Mouse (Mus musculus): ENCODE measurements around the gene Rhox4f. TPM values are rescaled to one million over a fixed set of nuclear protein-coding genes. Genes with fewer than 3 reads are reported as not detected.
"Not testable (repeated sequence)": the region's sequence is repeated elsewhere in the genome, so short reads cannot be mapped to it uniquely, and the experiment has no call there.

Rhox4f gene
- polyA plus RNA-seq (2015; fragmentation: Nextera tagmentation; extraction: Ambion mirVana): not detected in 2 replicates

GRCm38 (mm10) chrX:37607604-37608003 lies at the start of gene Rhox4f:
TSS of gene Rhox4f (minus strand) at chrX:37607704.
- H3K9ac ChIP-seq; H3K9me3 ChIP-seq; H3K4me3 ChIP-seq; ATAC-seq (ENCODE audit: low FRiP score); H3K4me1 ChIP-seq (replicated peaks); H3K36me3 ChIP-seq; H3K27ac ChIP-seq; H3K4me2 ChIP-seq; H3K27me3 ChIP-seq: not testable (repeated sequence)
- whole genome bisulfite sequencing: 97% methylated on average over 18 of the region's 19 CpGs

- not testable (repeated sequence) for H3K9me3 ChIP-seq; H3K27me3 ChIP-seq; H3K4me2 ChIP-seq; H3K27ac ChIP-seq; H3K4me1 ChIP-seq (replicated peaks); ATAC-seq (ENCODE audit: low FRiP score); H3K36me3 ChIP-seq; H3K9ac ChIP-seq; H3K4me3 ChIP-seq
- WGBS: 93% methylated on average over 18 of the region's 20 CpGs
Observed at GRCm38 (mm10) chrX:37651227-37651626, 43.7 kb upstream of the Rhox4f start, which contains the start of gene Rhox4g. TSS of gene Rhox4g (minus strand) at chrX:37651327.

DNA sequence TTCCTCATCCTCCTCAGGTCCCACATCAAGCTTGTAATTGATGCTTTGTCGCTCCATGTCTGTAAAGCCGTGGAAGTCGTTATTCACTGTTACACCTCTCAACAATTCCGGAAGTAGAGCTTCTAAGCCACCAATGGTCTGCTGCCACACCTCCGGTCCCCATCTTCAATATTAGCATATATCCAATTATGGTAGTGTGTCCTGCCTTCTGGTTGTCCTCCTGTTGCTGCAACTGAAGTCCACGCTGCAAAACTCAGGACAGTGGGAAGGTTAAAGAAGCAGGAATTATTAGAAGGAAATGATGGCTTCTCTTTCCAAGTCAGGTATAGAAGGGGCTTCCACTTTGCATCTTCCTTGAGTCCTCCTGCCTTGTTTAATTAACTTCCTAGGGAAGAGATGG lies 35.9 kb upstream of the Rhox4f start, which contains the start of gene Rhox2g:
TSS of gene Rhox2g (minus strand) at position 101 of the 400 bp plus-strand sequence.
- H3K9me3 ChIP-seq; H3K27me3 ChIP-seq; H3K4me3 ChIP-seq; ATAC-seq (ENCODE audit: low FRiP score); H3K4me1 ChIP-seq (replicated peaks); H3K4me2 ChIP-seq; H3K9ac ChIP-seq; H3K27ac ChIP-seq; H3K36me3 ChIP-seq: not testable (repeated sequence)
- 91% methylated on average over 6 of the region's 6 CpGs for WGBS

DNA sequence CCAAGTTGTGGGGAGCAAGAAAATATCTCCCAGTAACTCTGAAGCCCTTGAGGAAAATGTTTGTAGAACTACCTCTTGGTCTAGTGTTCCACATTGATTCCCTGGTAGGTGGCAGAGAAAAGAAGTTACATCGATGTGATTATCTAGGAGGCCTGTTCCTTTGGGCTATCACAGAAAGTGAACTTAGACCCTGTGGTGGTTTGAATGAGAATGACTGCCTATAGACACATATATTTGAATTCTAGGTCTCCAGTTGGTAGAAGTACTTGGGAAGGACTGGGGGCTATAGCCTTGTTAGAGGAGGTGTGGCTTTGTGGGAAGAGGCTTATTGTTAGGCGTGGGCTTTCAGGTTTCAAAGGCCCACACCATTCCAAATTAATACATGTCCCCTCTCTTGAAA lies 21.0 kb upstream of the Rhox4f start, which contains the start of gene Rhox3g:
TSS of gene Rhox3g (minus strand) at position 101 of the 400 bp plus-strand sequence.
- H3K27ac ChIP-seq; H3K27me3 ChIP-seq; H3K36me3 ChIP-seq; ATAC-seq (ENCODE audit: low FRiP score); H3K4me3 ChIP-seq; H3K9me3 ChIP-seq; H3K9ac ChIP-seq; H3K4me1 ChIP-seq (replicated peaks); H3K4me2 ChIP-seq: not testable (repeated sequence)
- WGBS: 90% methylated on average over 2 of the region's 2 CpGs

DNA sequence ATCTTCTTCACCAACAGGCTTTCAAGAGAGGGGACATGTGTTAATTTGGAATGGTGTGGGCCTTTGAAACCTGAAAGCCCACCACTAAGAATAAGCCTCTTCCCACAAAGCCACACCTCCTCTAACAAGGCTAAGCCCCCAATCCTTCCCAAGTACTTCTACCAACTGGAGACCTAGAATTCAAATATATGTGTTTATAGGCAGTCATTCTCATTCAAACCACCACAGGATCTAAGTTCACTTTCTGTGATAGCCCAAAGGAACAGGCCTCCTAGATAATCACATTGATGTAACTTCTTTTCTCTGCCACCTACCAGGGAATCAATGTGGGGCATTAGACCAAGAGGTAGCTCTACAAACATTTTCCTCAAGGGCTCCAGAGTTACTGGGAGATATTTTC lies 26.8 kb downstream of the Rhox4f start, which contains the start of gene Rhox3f:
TSS of gene Rhox3f (plus strand) at position 301 of the 400 bp plus-strand sequence.
- H3K4me3 ChIP-seq; ATAC-seq (ENCODE audit: low FRiP score); H3K4me2 ChIP-seq; H3K36me3 ChIP-seq; H3K4me1 ChIP-seq (replicated peaks); H3K27me3 ChIP-seq; H3K9me3 ChIP-seq; H3K9ac ChIP-seq; H3K27ac ChIP-seq: not testable (repeated sequence)

DNA sequence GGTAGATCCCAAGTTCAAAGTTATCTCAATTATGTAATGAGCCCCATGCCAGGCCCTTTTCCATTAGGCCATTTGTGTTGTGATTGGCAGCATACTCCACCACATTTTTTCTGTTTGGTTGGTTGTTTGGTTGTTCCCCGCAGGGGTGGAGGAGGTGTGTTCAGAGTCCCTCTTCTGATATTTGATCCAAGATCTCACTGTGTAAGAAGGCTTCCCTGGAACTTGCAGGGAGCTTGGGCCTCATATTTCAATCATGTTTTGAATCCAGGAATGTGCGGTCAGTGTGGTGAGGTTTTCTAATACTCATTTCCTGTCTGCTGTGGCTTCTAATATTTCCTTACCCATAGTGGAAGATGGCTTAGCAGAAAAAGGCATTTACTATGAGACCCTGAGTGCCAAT lies 34.9 kb downstream of the Rhox4f start:
- H3K9me3 ChIP-seq; H3K4me2 ChIP-seq; H3K4me1 ChIP-seq (replicated peaks); H3K4me3 ChIP-seq; ATAC-seq (ENCODE audit: low FRiP score); H3K27ac ChIP-seq; H3K9ac ChIP-seq; H3K36me3 ChIP-seq; H3K27me3 ChIP-seq: not testable (repeated sequence)
- 65% methylated on average over 2 of the region's 2 CpGs for WGBS

DNA sequence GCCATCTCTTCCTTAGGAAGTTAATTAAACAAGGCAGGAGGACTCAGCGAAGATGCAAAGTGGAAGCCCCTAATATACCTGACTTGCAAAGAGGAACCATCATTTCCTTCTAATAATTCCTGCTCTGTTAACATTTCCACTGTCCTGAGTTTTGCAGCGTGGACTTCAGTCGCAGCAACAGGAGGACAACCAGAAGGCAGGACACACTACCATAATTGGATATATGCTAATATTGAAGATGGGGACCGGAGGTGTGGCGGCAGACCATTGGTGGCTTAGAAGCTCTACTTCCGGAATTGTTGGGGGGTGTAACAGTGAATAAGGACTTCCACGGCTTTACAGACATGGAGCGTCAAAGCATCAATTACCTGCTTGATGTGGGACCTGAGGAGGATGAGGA lies 36.4 kb downstream of the Rhox4f start, which contains the start of gene Rhox2f:
TSS of gene Rhox2f (plus strand) at position 301 of the 400 bp plus-strand sequence.
- not testable (repeated sequence) for H3K4me2 ChIP-seq; H3K27ac ChIP-seq; H3K27me3 ChIP-seq; H3K4me1 ChIP-seq (replicated peaks); H3K36me3 ChIP-seq; H3K9me3 ChIP-seq; H3K9ac ChIP-seq; ATAC-seq (ENCODE audit: low FRiP score); H3K4me3 ChIP-seq
- WGBS: 93% methylated on average over 8 of the region's 8 CpGs

- ATAC-seq (ENCODE audit: low FRiP score); H3K36me3 ChIP-seq; H3K4me3 ChIP-seq; H3K4me1 ChIP-seq (replicated peaks); H3K27ac ChIP-seq; H3K4me2 ChIP-seq; H3K27me3 ChIP-seq; H3K9me3 ChIP-seq; H3K9ac ChIP-seq: not testable (repeated sequence)
- over 99% methylated on average over 10 of the region's 18 CpGs for WGBS
Observed at GRCm38 (mm10) chrX:37557112-37557511, 50.4 kb downstream of the Rhox4f start, which contains the start of gene Rhox4e. TSS of gene Rhox4e (plus strand) at chrX:37557412.

Other genes starting within 250 kb of the Rhox4f start
- not detected in 2 replicates for gene Rhox3a2, start 227.7 kb downstream of the Rhox4f start, polyA plus RNA-seq (2015; fragmentation: Nextera tagmentation; extraction: Ambion mirVana)
- gene Rhox4a2, start 216.9 kb downstream of the Rhox4f start, polyA plus RNA-seq (2015; fragmentation: Nextera tagmentation; extraction: Ambion mirVana): not detected in 2 replicates
- gene Rhox2b, start 195.6 kb downstream of the Rhox4f start, polyA plus RNA-seq (2015; fragmentation: Nextera tagmentation; extraction: Ambion mirVana): not detected in 2 replicates
- not detected in 2 replicates for gene Rhox4b, start 175.2 kb downstream of the Rhox4f start, polyA plus RNA-seq (2015; fragmentation: Nextera tagmentation; extraction: Ambion mirVana)
- 0.94 TPM in 1 of 2 replicates, not detected in the other for gene Rhox2c, start 154.0 kb downstream of the Rhox4f start, polyA plus RNA-seq (2015; fragmentation: Nextera tagmentation; extraction: Ambion mirVana)
- not detected in 2 replicates for gene Rhox3c, start 149.1 kb downstream of the Rhox4f start, polyA plus RNA-seq (2015; fragmentation: Nextera tagmentation; extraction: Ambion mirVana)
- not detected in 2 replicates for gene Rhox4c, start 127.4 kb downstream of the Rhox4f start, polyA plus RNA-seq (2015; fragmentation: Nextera tagmentation; extraction: Ambion mirVana)
- not detected in 2 replicates for gene Rhox2d, start 114.3 kb downstream of the Rhox4f start, polyA plus RNA-seq (2015; fragmentation: Nextera tagmentation; extraction: Ambion mirVana)
- not detected in 2 replicates for gene Rhox4d, start 93.3 kb downstream of the Rhox4f start, polyA plus RNA-seq (2015; fragmentation: Nextera tagmentation; extraction: Ambion mirVana)
- gene Rhox2e, start 77.3 kb downstream of the Rhox4f start, polyA plus RNA-seq (2015; fragmentation: Nextera tagmentation; extraction: Ambion mirVana): not detected in 2 replicates
- not detected in 2 replicates for gene Rhox3e, start 65.7 kb downstream of the Rhox4f start, polyA plus RNA-seq (2015; fragmentation: Nextera tagmentation; extraction: Ambion mirVana)
- gene Rhox4e, start 50.3 kb downstream of the Rhox4f start, polyA plus RNA-seq (2015; fragmentation: Nextera tagmentation; extraction: Ambion mirVana): not detected in 2 replicates
- not detected in 2 replicates for gene Rhox2f, start 36.3 kb downstream of the Rhox4f start, polyA plus RNA-seq (2015; fragmentation: Nextera tagmentation; extraction: Ambion mirVana)
- gene Rhox3f, start 26.7 kb downstream of the Rhox4f start, polyA plus RNA-seq (2015; fragmentation: Nextera tagmentation; extraction: Ambion mirVana): not detected in 2 replicates
- not detected in 2 replicates for gene Rhox3g, start 20.9 kb upstream of the Rhox4f start, polyA plus RNA-seq (2015; fragmentation: Nextera tagmentation; extraction: Ambion mirVana)
- gene Rhox2g, start 35.8 kb upstream of the Rhox4f start, polyA plus RNA-seq (2015; fragmentation: Nextera tagmentation; extraction: Ambion mirVana): not detected in 2 replicates
- gene Rhox4g, start 43.6 kb upstream of the Rhox4f start, polyA plus RNA-seq (2015; fragmentation: Nextera tagmentation; extraction: Ambion mirVana): not detected in 2 replicates
- gene Rhox3h, start 61.1 kb upstream of the Rhox4f start, polyA plus RNA-seq (2015; fragmentation: Nextera tagmentation; extraction: Ambion mirVana): not detected in 2 replicates
- gene Rhox2h, start 65.6 kb upstream of the Rhox4f start, polyA plus RNA-seq (2015; fragmentation: Nextera tagmentation; extraction: Ambion mirVana): not detected in 2 replicates
- 0.36 TPM in 1 of 2 replicates, not detected in the other for gene Rhox5, start 197.1 kb upstream of the Rhox4f start, polyA plus RNA-seq (2015; fragmentation: Nextera tagmentation; extraction: Ambion mirVana)
- not detected in 2 replicates for gene Rhox6, start 219.2 kb upstream of the Rhox4f start, polyA plus RNA-seq (2015; fragmentation: Nextera tagmentation; extraction: Ambion mirVana)
- not detected in 2 replicates for gene Rhox7a, start 224.0 kb upstream of the Rhox4f start, polyA plus RNA-seq (2015; fragmentation: Nextera tagmentation; extraction: Ambion mirVana)